Mouse (Mus musculus): ENCODE data around the gene Fam189a1.

Fam189a1 gene

GRCm38 (mm10) chr7:65044280-65044679 lies 112.1 kb downstream of the Fam189a1 start:
- no peak for DNase-seq (ENCODE audit: low spot score in 2 of 2)

- no peak for DNase-seq (ENCODE audit: low spot score in 2 of 2)
Observed at GRCm38 (mm10) chr7:65041106-65041505, 115.3 kb downstream of the Fam189a1 start.

- no peak for DNase-seq (ENCODE audit: low spot score in 2 of 2)
Observed at GRCm38 (mm10) chr7:65031741-65032140, 124.6 kb downstream of the Fam189a1 start.

DNA sequence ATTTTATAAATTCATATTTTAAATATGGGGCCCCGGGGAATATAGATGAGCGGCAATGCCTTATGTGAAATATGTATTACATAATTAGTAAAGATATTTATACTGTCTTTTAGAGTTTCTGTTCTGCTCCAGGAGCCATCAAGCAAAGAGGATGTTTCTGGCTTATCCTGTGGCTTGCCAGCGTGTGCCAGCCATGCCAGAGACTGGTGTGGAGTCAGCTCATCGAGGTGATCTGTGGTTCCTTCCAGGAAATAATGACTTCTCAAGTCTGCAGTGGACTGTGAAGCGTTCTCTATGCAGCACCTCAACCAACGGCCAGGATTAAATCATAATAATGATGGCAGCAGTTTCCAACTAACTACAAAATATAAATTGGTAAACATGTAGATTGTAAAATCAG lies 125.2 kb downstream of the Fam189a1 start:
- no peak for DNase-seq (ENCODE audit: low spot score in 2 of 2)

DNA sequence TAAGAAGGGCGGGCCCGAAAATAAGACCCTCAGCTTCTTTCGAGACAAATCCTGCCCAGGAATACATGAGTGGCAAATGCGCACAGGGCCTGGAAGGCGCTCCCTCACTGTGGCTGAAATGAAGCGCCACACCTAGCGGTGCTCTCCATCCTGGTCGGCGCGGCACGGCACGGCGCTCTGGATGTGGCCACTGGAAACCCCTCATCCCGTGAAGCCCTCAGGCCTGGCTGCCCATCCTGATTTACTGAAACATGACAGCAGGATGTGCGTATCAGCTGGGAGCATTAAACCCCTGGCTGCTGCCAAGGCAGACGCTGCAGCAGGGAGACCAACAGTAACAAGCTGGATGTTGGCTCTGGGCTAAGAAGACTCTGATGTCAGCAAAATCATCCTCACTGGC lies 126.4 kb downstream of the Fam189a1 start:
- no peak for DNase-seq (ENCODE audit: low spot score in 2 of 2)

DNA sequence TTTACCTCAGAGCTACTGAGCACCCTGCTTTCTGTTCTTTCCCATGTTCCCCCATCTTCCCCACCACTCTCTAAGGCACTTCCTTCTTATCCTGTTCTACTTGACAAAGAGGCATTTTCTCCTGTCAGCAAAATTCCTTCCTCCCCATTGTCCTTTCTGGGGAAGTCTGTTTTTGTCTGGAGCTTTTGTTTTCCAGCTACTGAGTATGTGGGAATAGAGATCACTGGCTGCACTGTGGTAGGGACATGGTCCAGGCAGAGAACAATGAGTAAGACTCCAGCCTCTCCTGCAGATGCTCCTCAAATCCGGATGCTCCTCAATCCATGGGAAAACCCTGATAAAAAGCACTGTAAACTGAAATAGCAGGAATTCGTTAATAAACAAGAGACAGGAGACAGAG lies 135.1 kb downstream of the Fam189a1 start:
- DNase-seq (ENCODE audit: low spot score in 2 of 2), result no peak

DNA sequence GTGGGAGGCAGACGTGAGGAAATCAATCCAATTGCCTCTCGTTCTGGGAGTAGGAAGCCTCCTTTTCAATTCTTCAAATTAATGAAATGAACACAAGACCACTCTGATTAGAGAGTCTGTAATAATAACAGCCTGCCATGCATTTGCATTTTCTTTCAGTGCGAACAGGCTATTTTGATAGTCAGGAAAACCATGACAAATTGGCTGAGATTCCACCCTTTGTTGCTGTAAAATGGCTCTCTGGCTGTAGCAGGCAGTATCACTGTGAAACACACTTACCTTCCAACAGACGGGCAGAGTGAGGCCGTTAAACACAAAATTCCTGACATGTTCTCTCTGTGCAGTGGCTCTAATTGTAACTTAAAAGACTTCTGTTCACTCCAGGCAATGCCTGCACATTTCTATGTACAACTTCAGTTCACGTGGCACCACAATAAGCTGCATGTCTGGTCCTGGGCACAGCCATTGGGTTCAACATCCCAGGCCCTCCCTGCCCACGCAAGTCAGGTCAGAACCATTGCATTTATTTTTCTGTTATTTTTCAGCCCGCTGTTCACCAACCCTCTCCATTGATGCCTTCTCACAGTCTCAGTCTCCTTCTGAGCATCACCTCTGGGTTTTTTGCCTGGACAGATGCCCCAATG lies 138.2 kb downstream of the Fam189a1 start:
- no peak for DNase-seq (ENCODE audit: low spot score in 2 of 2)

- no peak for DNase-seq (ENCODE audit: low spot score in 2 of 2)
Observed at GRCm38 (mm10) chr7:65017348-65017747, 139.0 kb downstream of the Fam189a1 start.

DNA sequence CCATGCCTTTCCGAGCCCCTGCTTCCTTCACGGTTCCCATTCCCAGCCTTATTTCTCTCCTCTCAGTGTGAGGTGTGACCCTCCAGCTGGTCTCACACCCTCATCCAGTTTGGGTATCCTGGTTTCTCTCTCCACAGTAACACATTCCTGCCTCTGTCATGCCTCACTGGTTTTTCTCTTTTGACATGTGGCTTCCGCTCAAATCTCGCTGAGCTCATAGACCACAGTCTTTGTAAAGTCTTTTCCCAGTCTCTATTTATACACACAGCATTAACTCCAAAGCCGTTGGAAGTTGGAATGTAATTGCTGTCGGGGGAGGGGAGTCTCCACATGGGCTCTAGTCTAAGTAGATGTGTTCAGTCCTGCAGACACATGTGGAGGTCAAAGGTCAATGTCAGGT lies 145.2 kb downstream of the Fam189a1 start:
- DNase-seq (ENCODE audit: low spot score in 2 of 2), result no peak

DNA sequence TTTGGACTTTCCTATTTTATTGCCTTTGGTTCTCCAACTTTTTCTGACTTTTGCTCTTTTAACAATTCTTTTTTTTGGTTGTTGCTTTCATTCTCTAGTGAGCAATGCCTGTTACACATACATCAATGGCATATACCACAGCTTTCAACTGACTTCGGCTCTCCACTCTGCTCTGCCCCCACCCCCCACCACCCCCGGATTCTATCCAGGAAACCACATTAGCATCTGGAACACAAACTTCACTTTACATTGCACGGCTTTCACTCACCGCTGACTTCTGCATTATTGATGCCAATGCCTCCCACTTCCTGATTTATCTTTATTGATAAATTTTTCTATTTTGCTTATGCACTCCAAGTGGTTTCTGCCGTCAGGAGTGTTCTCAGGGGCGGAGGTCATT lies 146.1 kb downstream of the Fam189a1 start:
- DNase-seq (ENCODE audit: low spot score in 2 of 2), result no peak

- no peak for DNase-seq (ENCODE audit: low spot score in 2 of 2)
Observed at GRCm38 (mm10) chr7:65005731-65006130, 150.6 kb downstream of the Fam189a1 start.

DNA sequence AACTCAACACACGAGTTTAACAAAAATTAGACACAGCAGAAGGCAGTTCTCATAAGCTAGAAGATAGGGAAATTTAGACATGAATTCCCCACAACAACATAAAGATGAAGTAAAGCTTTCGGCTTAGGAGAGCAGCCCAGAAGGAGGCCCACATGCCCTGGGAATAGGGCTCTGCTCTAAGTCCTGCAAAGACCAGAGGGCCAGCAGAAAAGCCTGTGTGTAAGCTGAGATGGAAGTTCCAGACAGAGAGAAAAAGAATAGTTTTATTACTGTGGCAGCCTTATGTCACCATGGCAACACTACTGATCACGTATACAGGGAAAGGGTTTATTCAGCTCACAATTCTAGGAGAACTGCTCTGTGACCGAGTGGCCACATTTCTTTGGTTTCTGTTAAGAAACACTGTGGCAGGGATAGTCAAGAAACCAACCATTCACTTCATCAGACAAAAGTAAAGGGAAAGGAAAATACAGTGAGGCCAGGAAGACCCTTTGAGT lies 156.6 kb downstream of the Fam189a1 start:
- DNase-seq (ENCODE audit: low spot score in 2 of 2), result no peak

DNA sequence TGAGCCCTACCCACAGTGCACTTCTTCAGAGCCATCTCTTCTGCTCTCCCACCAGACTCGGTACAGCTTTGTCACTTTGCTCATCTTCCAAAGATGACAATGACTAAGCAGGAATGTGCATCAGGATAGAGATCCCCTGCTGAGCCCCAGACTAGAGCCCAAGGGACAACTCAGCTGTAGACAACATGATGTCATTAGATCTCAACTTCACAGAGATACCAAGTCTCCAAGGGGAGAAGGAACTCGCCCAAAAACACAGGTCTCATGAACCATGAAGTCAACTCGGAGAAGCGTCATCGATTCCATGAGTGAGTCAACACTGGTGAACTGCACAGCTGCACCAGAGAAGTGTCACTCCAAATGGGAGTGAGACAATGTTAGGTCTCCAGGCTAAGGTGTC lies 158.6 kb downstream of the Fam189a1 start:
- no peak for DNase-seq (ENCODE audit: low spot score in 2 of 2)

DNA sequence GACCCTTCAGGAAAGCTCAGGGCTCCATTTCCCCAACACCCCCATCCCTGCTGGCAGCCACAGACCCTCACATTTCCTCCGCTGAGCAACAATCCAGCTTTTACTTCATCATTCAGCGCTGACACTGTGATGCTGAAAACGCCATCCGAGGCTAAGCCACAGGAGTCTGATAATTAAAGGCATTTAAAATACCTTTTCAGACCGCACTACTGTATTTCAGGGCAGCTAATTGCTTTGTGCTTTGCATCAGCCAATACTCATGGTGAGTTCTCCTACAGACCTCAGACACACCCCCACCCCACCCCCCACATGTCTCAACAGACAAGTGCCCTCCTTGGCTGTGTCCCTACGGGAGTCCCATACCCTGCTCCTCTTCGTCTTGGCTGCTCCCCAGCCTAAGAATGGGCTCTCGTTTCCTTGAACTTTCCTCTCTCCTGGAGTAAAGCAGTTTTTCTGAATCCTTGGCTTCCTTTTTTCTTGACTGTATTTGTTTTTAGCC lies 160.4 kb downstream of the Fam189a1 start:
- no peak for DNase-seq (ENCODE audit: low spot score in 2 of 2)

- no peak for DNase-seq (ENCODE audit: low spot score in 2 of 2)
Observed at GRCm38 (mm10) chr7:64989406-64989805, 167.0 kb downstream of the Fam189a1 start.

DNA sequence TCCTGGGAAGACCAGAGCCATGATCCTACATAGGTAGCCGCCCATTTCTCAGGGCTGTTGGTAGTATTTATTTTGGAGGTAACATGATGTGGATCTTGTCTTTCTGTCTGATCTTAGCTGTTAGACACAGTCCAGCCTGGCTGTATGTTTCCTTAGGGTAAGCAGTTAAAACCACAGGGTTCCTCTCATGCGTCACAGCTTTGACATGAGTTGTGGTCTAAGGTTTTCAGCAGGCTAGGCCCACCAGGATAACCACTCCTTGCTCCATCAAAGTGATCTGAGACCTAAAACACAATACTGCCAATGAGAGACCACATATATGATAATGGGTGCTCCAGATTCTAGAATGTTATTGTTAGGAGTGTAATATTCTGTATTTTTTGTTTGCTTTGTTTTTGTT lies 168.4 kb downstream of the Fam189a1 start:
- no peak for DNase-seq (ENCODE audit: low spot score in 2 of 2)

GRCm38 (mm10) chr7:64984468-64985120 lies 171.8 kb downstream of the Fam189a1 start:
- peak; percentile 38 to 40 for DNase-seq (ENCODE audit: low spot score in 2 of 2)

DNA sequence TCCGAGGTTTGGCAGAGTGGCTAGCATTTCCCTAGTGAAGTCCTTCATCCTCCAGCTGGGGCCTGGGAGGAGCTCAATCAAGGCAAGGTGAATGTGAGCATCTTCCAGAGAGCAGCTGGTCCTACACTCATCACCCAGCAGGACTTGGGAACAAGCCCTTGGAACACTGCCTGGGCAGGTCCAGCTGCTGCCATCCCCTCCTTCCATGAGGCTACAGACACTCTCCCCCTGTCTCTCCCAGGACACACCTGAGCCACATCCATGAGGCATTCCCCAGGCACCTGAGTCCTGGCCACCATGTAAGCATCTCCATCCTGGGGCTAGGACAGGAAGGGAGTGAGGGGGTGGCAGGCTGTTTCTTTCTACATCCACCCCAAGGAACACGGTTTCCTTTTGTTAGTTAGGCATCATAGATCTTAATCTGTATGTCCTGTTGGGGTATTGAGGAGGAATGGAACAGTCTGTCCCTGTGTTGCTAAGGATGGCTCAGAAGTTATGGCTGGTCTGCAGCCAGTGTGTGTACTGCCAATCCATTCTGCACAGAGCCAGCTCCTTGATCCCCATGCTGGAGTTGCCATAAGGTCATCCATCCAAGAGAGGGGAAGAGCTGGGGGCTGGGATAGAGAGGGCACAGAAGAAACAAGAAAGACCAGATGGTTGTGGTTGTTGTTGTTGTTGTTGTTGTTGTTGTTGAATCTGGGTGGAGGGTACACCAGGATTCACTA lies 174.7 kb downstream of the Fam189a1 start:
- DNase-seq (ENCODE audit: low spot score in 2 of 2), result no peak

DNA sequence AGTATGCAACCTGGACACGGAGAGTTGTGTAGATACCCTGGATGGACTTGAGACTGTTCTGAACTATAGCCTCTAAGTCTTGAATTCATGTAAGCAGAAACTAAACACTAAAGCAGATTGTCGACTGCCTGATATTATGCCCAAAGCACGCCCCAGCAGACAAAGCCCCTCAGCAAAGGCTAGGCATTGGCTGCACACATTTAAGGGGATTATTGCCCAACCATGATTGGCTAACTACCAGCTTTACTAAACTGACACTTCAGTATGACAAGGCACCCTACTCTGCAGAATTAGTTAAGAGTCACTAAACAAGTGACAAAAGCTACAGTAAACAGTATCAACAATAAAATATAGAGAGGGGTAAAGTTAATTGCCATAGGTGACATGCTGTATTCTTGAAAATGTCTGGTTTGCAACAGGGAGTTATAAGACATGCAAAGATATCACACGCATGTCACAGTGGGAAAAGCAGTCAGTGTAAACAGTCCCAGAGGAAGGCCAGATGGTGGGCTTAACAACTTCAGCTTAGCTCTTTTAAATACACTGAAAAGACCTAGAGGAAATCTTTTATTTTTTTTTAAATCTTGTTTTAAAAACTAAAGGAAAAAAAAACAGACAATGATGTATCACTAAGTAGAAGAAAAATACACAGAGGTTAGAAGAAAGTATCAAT lies 182.6 kb downstream of the Fam189a1 start:
- no peak for DNase-seq (ENCODE audit: low spot score in 2 of 2)

GRCm38 (mm10) chr7:64962128-64962527 lies 194.2 kb downstream of the Fam189a1 start:
- DNase-seq (ENCODE audit: low spot score in 2 of 2), result no peak

GRCm38 (mm10) chr7:64959087-64959486 lies 197.3 kb downstream of the Fam189a1 start:
- no peak for DNase-seq (ENCODE audit: low spot score in 2 of 2)

- DNase-seq (ENCODE audit: low spot score in 2 of 2), result no peak
Observed at GRCm38 (mm10) chr7:64952181-64952580, 204.2 kb downstream of the Fam189a1 start.

Measured in right cerebral cortex, postnatal 36 days (tissue).